Mouse (Mus musculus): ENCODE data around the gene Mesp1. TPM values are rescaled to one million over a fixed set of nuclear protein-coding genes. Genes with fewer than 3 reads are reported as not detected.

Mesp1 gene
- total and polyA plus RNA-seq, 3 experiments: not detected

GRCm38 (mm10) chr7:79819515-79819914, 25.9 kb upstream of the Mesp1 start:
- no peaks in the 10 kb centered on the region for H3K27me3 ChIP-seq (ENCODE audit: control insufficient read depth in 1 of 2, insufficient read depth in 2 of 2, low read length in 2 of 2)
- H3K9me3 ChIP-seq (replicated peaks; ENCODE audit: insufficient read depth, low read length): no peaks in the 10 kb centered on the region
- no peaks in the 10 kb centered on the region for H3K79me2 ChIP-seq (ENCODE audit: control insufficient read depth, insufficient read depth, low read length, poor library complexity)
- peak overlapping the region; percentile 17; the same call in 1 of the 2 replicates for H3K9ac ChIP-seq (ENCODE audit: control insufficient read depth, low read depth, low read length, poor library complexity, severe bottlenecking)
- peaks cover 12 to 15% of the 10 kb centered on the region in 2 experiments for H3K4me1 ChIP-seq (ENCODE audit: control insufficient read depth in 1 of 2, insufficient read depth in 2 of 2, low read length in 2 of 2)
- H3K27ac ChIP-seq (ENCODE audit: control insufficient read depth, low read depth, low read length): peak overlapping the region; percentile 36; the same call in 1 of the 2 replicates
- DNase-seq (ENCODE audit: low read depth, low spot score): peak; percentile 61
- peaks cover 0 to 11% of the 10 kb centered on the region in 2 experiments; a peak in 2 of 4 replicates for H3K36me3 ChIP-seq (ENCODE audit: control insufficient read depth in 1 of 2, insufficient read depth in 2 of 2, low read length in 2 of 2)
- no peak overlapping the region for H3K4me3 ChIP-seq (ENCODE audit: control insufficient read depth in 1 of 2, insufficient read depth in 1 of 2, low read depth in 2 of 2, low read length in 2 of 2)
- TF ChIP-seq MAFK (IDR thresholded peaks at IDR 0.05; ENCODE audit: borderline replicate concordance, low read depth, low read length): no peak
- no peak for TF ChIP-seq RAD21 (IDR thresholded peaks at IDR 0.05; ENCODE audit: low read depth, low read length)
- no peak for TF ChIP-seq ZKSCAN1 (IDR thresholded peaks at IDR 0.05; ENCODE audit: low read depth, low read length)
- peak; percentile 25 to 59; a peak in 3 of 4 replicates for TF ChIP-seq EP300 (IDR thresholded peaks at IDR 0.05; ENCODE audit: low read depth in 1 of 2, low read length in 2 of 2)
- TF ChIP-seq ELF1 (IDR thresholded peaks at IDR 0.05; ENCODE audit: low read depth, low read length): 0 out of 2 replicates have a peak, but pooled peaks have one; percentile 15
- no peak for TF ChIP-seq ZC3H11A (IDR thresholded peaks at IDR 0.05; ENCODE audit: low read depth, low read length)
- no peak for TF ChIP-seq TAL1 (IDR thresholded peaks at IDR 0.05; ENCODE audit: low read length)
- no peak for TF ChIP-seq MXI1 (IDR thresholded peaks at IDR 0.05; ENCODE audit: low read depth, low read length)
- TF ChIP-seq GATA1 (IDR thresholded peaks at IDR 0.05; ENCODE audit: low read depth, low read length): peak; percentile 85
- no peak for TF ChIP-seq ZMIZ1 (IDR thresholded peaks at IDR 0.05; ENCODE audit: low read depth, low read length)
- no peak for TF ChIP-seq GABPA (IDR thresholded peaks at IDR 0.05; ENCODE audit: low read depth, low read length)
- TF ChIP-seq NRF1 (IDR thresholded peaks at IDR 0.05; ENCODE audit: insufficient read depth, low read depth, low read length, poor library complexity, severe bottlenecking): no peak
- TF ChIP-seq ZNF384 (IDR thresholded peaks at IDR 0.05; ENCODE audit: low read depth, low read length): peak; percentile 68
- TF ChIP-seq CHD1 (IDR thresholded peaks at IDR 0.05; ENCODE audit: low read depth, low read length): no peak
- TF ChIP-seq UBTF (IDR thresholded peaks at IDR 0.05; ENCODE audit: borderline replicate concordance, insufficient read depth, low read depth, low read length): no peak
- TF ChIP-seq CHD2 (IDR thresholded peaks at IDR 0.05; ENCODE audit: low read length): no peak
- TF ChIP-seq USF1 (IDR thresholded peaks at IDR 0.05; ENCODE audit: low read depth, low read length): no peak
- no peak for TF ChIP-seq SIN3A (IDR thresholded peaks at IDR 0.05; ENCODE audit: low read length)
- no peak for TF ChIP-seq JUND (IDR thresholded peaks at IDR 0.05; ENCODE audit: low read depth, low read length)
- TF ChIP-seq MYC (IDR thresholded peaks at IDR 0.05; ENCODE audit: low read depth, low read length): no peak
- TF ChIP-seq TBP (IDR thresholded peaks at IDR 0.05; ENCODE audit: low read depth, low read length): no peak
- TF ChIP-seq MYB (IDR thresholded peaks at IDR 0.05; ENCODE audit: low read depth, low read length): no peak
- TF ChIP-seq RCOR1 (IDR thresholded peaks at IDR 0.05; ENCODE audit: low read depth, low read length): peak; percentile 36; the same call in 1 of the 2 replicates
- TF ChIP-seq NELFE (IDR thresholded peaks at IDR 0.05; ENCODE audit: low read depth, low read length): no peak
- TF ChIP-seq SMC3 (IDR thresholded peaks at IDR 0.05; ENCODE audit: low read depth, low read length): no peak
- peak; percentile 64; the same call in 1 of the 2 replicates for TF ChIP-seq MAZ (IDR thresholded peaks at IDR 0.05; ENCODE audit: low read depth, low read length)
- no peak for TF ChIP-seq E2F4 (IDR thresholded peaks at IDR 0.05; ENCODE audit: borderline replicate concordance, low read depth, low read length)
- 0 out of 2 replicates have a peak, but pooled peaks have one; percentile 31 for TF ChIP-seq HCFC1 (IDR thresholded peaks at IDR 0.05; ENCODE audit: low read depth, low read length)
- no peak for TF ChIP-seq POLR2A (IDR thresholded peaks at IDR 0.05; ENCODE audit: control insufficient read depth in 1 of 2, insufficient read depth in 1 of 2, low read depth in 1 of 2, low read length in 2 of 2, poor library complexity in 1 of 2)
- TF ChIP-seq POLR2AphosphoS2 (IDR thresholded peaks at IDR 0.05; ENCODE audit: low read length): no peak
- TF ChIP-seq MAX (IDR thresholded peaks at IDR 0.05; ENCODE audit: low read length): no peak
- TF ChIP-seq CTCF (IDR thresholded peaks at IDR 0.05 in 2 of 3, conservative IDR thresholded peaks at IDR 0.05 in 1 of 3; ENCODE audit: control insufficient read depth in 1 of 3, insufficient read depth in 1 of 3, low read depth in 2 of 3, low read length in 3 of 3, poor library complexity in 1 of 3, severe bottlenecking in 1 of 3): no peak
- TF ChIP-seq USF2 (IDR thresholded peaks at IDR 0.05; ENCODE audit: borderline replicate concordance in 1 of 2, insufficient read depth in 1 of 2, low read depth in 1 of 2, low read length in 2 of 2): no peak
- TF ChIP-seq KAT2A (conservative IDR thresholded peaks at IDR 0.05; ENCODE audit: low read depth, low read length): no peak
- TF ChIP-seq POLR2AphosphoS5 (IDR thresholded peaks at IDR 0.05; ENCODE audit: borderline replicate concordance, low read depth, low read length): no peak
- no peak for TF ChIP-seq TCF12 (IDR thresholded peaks at IDR 0.05; ENCODE audit: low read depth, low read length)
- TF ChIP-seq BHLHE40 (IDR thresholded peaks at IDR 0.05; ENCODE audit: borderline replicate concordance, low read depth, low read length): no peak
- peak; percentile 33; the same call in 1 of the 2 replicates for TF ChIP-seq ETS1 (IDR thresholded peaks at IDR 0.05; ENCODE audit: low read depth, low read length)
